Mouse (Mus musculus) cerebellum, adult 11 months (tissue): Measurements from ENCODE around the gene Sumo1.
A peak's percentile ranks its signal among the peaks of the same experiment; 100 is the strongest.

Experiments used
- DNase-seq: peaks from one replicate; pipeline ENCODE4 v3.0.0; 2022

Sumo1 gene

DNA sequence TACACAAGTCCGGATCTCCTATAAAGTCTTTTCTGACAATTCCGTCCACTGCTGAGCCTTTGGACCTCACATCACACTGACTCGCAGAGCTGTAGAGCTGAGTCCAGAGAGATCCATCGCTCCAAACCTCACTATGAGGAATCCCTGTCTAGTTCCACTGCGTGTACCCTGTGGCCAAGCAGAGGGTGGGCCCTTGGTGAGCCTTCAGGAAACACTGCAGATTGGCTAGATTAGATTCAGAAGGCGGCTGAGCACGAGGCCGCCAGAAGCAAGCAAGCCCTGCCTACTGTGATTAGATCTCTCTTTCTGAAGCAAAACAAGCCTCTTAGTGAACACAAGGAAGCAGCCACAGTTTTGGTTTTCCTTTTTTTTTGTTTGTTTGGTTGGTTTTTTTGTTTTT is 126.7 kb downstream of the Sumo1 start:
- DNase-seq, result no peak

DNA sequence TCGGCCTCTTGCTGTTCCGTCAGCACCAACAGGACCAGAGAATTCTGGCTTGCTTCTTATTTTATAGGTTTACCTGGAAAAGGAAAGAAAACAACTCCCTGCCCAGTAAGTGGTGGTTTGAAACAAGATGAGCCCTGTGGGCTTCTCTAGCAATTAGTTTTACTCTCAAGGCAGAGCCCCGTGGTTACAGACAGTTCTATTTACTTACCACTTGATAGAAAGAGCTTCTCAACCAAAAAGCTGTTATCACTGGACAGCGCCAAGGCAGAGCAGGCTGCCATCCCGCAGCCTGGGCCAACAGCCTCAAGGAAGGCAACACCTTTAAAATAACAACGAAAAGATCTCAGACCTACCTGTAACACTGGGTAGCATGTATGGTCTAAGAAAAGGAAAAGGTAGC is 128.4 kb downstream of the Sumo1 start:
- no peak for DNase-seq

DNA sequence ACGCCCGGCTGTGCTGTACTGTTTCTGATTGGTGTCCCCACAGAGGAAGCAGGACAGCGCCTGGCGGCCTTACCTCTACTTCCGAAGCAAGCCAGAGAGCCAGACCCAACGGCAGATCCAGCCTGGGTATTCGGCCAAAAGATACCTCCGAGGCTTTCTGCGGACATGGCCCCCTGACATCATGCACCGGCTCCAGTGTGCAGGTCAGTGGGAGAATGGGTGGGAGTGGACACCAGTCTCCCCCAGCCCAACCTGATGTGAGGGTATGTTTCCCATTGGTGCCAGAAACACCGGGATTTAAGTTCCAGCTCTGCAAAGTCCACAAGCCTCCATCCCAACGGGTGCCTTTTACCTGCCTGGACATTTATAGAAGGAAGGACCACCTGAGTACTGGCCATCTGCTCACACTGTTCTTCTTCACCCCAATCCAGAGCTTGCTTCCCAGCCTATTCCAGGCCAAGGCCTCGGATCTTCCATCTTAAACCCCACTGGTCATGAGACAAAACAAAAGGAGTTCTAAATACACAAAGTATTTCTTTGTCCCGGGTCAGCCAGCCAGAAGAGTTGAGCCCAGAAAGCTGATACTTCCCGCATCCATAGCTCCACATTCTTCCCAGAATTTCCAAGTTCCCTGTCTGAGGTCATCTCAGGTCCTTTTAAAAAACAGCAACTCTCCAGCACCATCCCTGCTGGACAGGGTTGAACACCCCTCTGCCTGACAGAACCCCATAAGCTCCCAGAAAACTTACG is 129.2 kb downstream of the Sumo1 start:
- peak; percentile 41 for DNase-seq

DNA sequence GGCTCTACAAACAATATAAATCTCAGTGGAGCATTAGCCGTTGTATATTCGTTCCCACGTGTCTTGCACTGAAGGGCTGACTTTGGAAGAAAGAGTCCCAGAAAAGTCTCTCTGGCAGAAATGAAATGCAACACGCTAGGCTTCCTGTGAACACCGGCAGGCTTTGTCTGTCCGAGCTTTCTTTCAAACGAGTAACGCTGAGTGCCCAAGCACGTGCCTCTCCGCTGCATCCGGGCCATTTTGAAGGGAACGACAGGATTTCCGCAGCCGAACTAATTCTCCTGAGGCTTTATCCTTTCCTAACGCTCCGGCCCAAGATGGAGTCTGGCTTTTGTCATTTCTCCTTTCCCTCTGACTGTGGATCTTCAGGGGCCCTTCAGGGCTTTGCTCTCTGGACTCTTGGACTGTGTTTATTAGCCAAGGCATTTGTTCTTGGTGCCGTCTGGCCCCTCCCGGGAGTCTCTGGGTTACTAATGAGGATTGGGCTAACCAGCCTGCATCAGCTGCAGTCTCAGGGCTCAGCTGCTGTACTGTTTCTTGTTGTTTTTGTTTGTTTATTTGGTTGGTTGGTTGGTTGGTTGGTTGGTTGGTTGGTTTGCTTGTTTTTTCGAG is 130.0 kb downstream of the Sumo1 start:
- no peak for DNase-seq

DNA sequence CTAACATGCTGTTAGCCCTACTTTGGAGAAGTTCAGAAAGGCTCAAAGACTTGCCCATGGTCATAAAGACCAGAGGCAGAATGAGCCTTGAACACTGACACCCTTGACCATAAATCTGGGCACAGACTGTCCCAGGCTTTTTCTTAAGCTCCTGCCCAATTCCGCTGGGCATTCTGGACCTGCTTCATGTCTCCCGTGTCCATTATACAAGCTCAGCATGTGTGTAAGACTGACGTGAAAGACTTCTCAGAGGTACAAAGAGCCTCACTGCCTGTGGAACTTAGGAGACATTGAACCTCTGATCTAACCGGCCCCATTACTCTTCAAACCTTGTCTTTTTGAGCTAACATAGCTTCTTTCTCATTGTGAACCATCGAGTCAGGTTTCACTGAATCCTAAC is 132.3 kb downstream of the Sumo1 start:
- DNase-seq, result no peak
